ENCODE assay signal across 28 mouse cellular contexts in the genomic region with DNA sequence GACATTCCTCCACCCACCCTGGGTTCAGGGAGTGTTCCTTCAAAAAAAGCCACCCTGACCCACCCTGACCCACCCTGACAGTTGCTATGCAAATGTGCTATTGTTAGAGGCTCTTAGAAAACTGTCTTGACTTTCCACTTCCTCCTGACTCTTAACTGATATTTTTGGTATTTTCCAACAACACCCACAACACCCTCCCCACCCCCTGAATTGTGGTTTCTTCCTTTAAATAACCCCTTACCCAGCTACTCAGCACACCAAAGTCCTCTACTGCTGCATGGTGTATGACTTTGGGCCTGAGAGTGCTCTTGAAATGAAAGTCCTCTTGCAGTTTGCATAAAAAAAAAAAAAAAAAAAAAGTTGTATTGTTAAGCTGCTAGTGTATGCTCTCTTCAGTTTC.
DNase-seq lines count a peak whose midpoint lies in the region; ATAC-seq and TF ChIP-seq lines count a peak whose summit lies in the region.
"Had no signal": no experiment of that assay in that cellular context is flagged by ENCODE, and none has a peak within 500 bp of the region (broad histone marks: within the 10 kb centered on the region; RNA-seq: fewer than 3 reads in every experiment).

No protein-coding gene starts in this region.

- H3K79me2 ChIP-seq in CH12.LX (replicated peaks; ENCODE audit: control insufficient read depth, extremely low read depth, insufficient read depth, poor library complexity, severe bottlenecking), result no peaks in the 10 kb centered on the region

- H3K4me3 ChIP-seq in CH12.LX (replicated peaks in 1 of 3; ENCODE audit: low read depth in 2 of 3, low read length in 2 of 3, poor library complexity in 1 of 3) (no peak overlapping the region), ES-E14 (ENCODE audit: insufficient read depth in 1 of 2, low read depth in 1 of 2, low read length in 2 of 2, poor library complexity in 1 of 2, severe bottlenecking in 1 of 2) (no peak overlapping the region)
- no peak overlapping the region for H3K4me3 ChIP-seq in kidney, embryonic 16.5 days (ENCODE audit: low read length)
- H3K4me3 ChIP-seq: embryonic facial prominence, embryonic 13.5 days; embryonic facial prominence, embryonic 15.5 days; erythroblast, embryonic 14.5 days; forebrain, embryonic 10.5 days; forebrain, embryonic 12.5 days had no signal

- in situ Hi-C loops in CH12.LX (cut with MboI; ENCODE audit: low pct_ligation_motif_present, low pct_unique_long_range_greater_than_20kb, low sequenced_read_pairs), result no loop called here
- in situ Hi-C loops in ES-E14 (cut with MboI; ENCODE audit: low sequenced_read_pairs in 2 of 2, unreplicated experiment in 2 of 2), result no loop called here

- H3K9me3 ChIP-seq in CH12.LX (replicated peaks; ENCODE audit: low read length) (no peaks in the 10 kb centered on the region), ES-E14 (ENCODE audit: control insufficient read depth, insufficient read depth, low read depth, low read length) (no peaks in the 10 kb centered on the region)
- no peaks in the 10 kb centered on the region for H3K9me3 ChIP-seq in kidney, embryonic 16.5 days (ENCODE audit: low read length)
- H3K9me3 ChIP-seq: embryonic facial prominence, embryonic 13.5 days; embryonic facial prominence, embryonic 15.5 days; forebrain, embryonic 10.5 days; forebrain, embryonic 12.5 days had no signal

- H3K36me3 ChIP-seq in CH12.LX (replicated peaks in 1 of 2; ENCODE audit: control insufficient read depth in 1 of 2, insufficient read depth in 1 of 2, low read length in 1 of 2), result no peaks in the 10 kb centered on the region
- no peaks in the 10 kb centered on the region for H3K36me3 ChIP-seq in ES-E14 (ENCODE audit: control insufficient read depth, insufficient read depth, low read length, poor library complexity, severe bottlenecking)
- no peaks in the 10 kb centered on the region for H3K36me3 ChIP-seq in splenic B cell, adult 2 months (ENCODE audit: control insufficient read depth, insufficient read depth, low read length, poor library complexity, severe bottlenecking)
- H3K36me3 ChIP-seq in kidney, embryonic 16.5 days (ENCODE audit: insufficient read depth, low read length), result no peaks in the 10 kb centered on the region
- H3K36me3 ChIP-seq: embryonic facial prominence, embryonic 13.5 days; embryonic facial prominence, embryonic 15.5 days; forebrain, embryonic 10.5 days; forebrain, embryonic 12.5 days had no signal

- H3K4me1 ChIP-seq in CH12.LX (ENCODE audit: control insufficient read depth in 1 of 2, insufficient read depth in 2 of 2) (peaks cover 0 to 5% of the 10 kb centered on the region in 2 experiments; a peak in 1 of 4 replicates), ES-E14 (ENCODE audit: control insufficient read depth in 2 of 2, insufficient read depth in 2 of 2, low read length in 2 of 2, poor library complexity in 1 of 2) (no peaks in the 10 kb centered on the region)
- H3K4me1 ChIP-seq in kidney, embryonic 16.5 days (ENCODE audit: insufficient read depth, low read length), result no peaks in the 10 kb centered on the region
- H3K4me1 ChIP-seq: embryonic facial prominence, embryonic 13.5 days; embryonic facial prominence, embryonic 15.5 days; forebrain, embryonic 10.5 days; forebrain, embryonic 12.5 days had no signal

- H3K27me3 ChIP-seq in CH12.LX (replicated peaks), result no peaks in the 10 kb centered on the region
- H3K27me3 ChIP-seq in splenic B cell, adult 2 months (ENCODE audit: control insufficient read depth, insufficient read depth, low read length, poor library complexity, severe bottlenecking), result no peaks in the 10 kb centered on the region
- H3K27me3 ChIP-seq in kidney, embryonic 16.5 days (ENCODE audit: insufficient read depth, low read length), result no peaks in the 10 kb centered on the region
- H3K27me3 ChIP-seq: embryonic facial prominence, embryonic 13.5 days; embryonic facial prominence, embryonic 15.5 days; forebrain, embryonic 12.5 days; Patski had no signal

- dilution Hi-C loops in CH12.LX (cut with MboI; ENCODE audit: extremely low pct_ligation_motif_present, extremely low pct_unique_long_range_greater_than_20kb, low sequenced_read_pairs), result no loop called here

- TF ChIP-seq CTCF in CH12.LX (conservative IDR thresholded peaks at IDR 0.05 in 1 of 2, IDR thresholded peaks at IDR 0.05 in 1 of 2; ENCODE audit: low read depth in 2 of 2, low read length in 2 of 2), result no peak

- TF ChIP-seq RAD21 in CH12.LX (IDR thresholded peaks at IDR 0.05; ENCODE audit: low read depth, low read length), result peak; percentile 4

- no peak for TF ChIP-seq POLR2A in CH12.LX (IDR thresholded peaks at IDR 0.05; ENCODE audit: low read depth, low read length)

- H3K9ac ChIP-seq in CH12.LX (ENCODE audit: insufficient read depth, low read depth) (no peak overlapping the region), ES-E14 (ENCODE audit: insufficient read depth, low read depth, low read length, poor library complexity, severe bottlenecking) (no peak overlapping the region)
- no peak overlapping the region for H3K9ac ChIP-seq in kidney, embryonic 16.5 days (replicated peaks; ENCODE audit: low read length)
- H3K9ac ChIP-seq: embryonic facial prominence, embryonic 13.5 days; embryonic facial prominence, embryonic 15.5 days; forebrain, embryonic 12.5 days had no signal

- H3K27ac ChIP-seq in CH12.LX (ENCODE audit: insufficient read depth, low read depth) (no peak overlapping the region), ES-E14 (ENCODE audit: insufficient read depth, low read depth, low read length, poor library complexity, severe bottlenecking) (no peak overlapping the region)
- H3K27ac ChIP-seq in kidney, embryonic 16.5 days (ENCODE audit: low read length), result no peak overlapping the region
- H3K27ac ChIP-seq: embryonic facial prominence, embryonic 13.5 days; embryonic facial prominence, embryonic 15.5 days; forebrain, embryonic 10.5 days; forebrain, embryonic 12.5 days had no signal

- H3K4me2 ChIP-seq in CH12.LX (ENCODE audit: insufficient read depth, low read depth, poor library complexity, severe bottlenecking), result no peak overlapping the region
- no peak overlapping the region for H3K4me2 ChIP-seq in kidney, embryonic 16.5 days (replicated peaks; ENCODE audit: low read depth, low read length)
- H3K4me2 ChIP-seq: embryonic facial prominence, embryonic 13.5 days; embryonic facial prominence, embryonic 15.5 days; forebrain, embryonic 12.5 days had no signal

- DNase-seq in CH12.LX (ENCODE audit: extremely low read depth) (peak; percentile 71), ES-E14 (ENCODE audit: low read depth, low spot score) (no peak), R1 (ENCODE audit: low read depth, low spot score) (peak; percentile 43)
- peak; percentile 1 for DNase-seq in splenic B cell, adult 2 months (ENCODE audit: low read depth, low spot score)
- DNase-seq in layer of hippocampus, adult 9-10 months (ENCODE audit: low spot score), result no peak
- DNase-seq: adrenal gland, adult 2 months; adrenal gland, postnatal 10 days; adrenal gland, postnatal 36 days; B cell, adult 2 months; cerebellum, adult 11 months; cerebellum, adult 18-20 months; cerebellum, adult 8-10 months; cerebellum, adult 9-11 months; cerebellum, postnatal 14 days; cerebellum, postnatal 36 days; embryo, embryonic 11 days had no signal

- ATAC-seq in cerebellum, adult (ENCODE audit: insufficient number of reproducible peaks, low FRiP score, low TSS enrichment), result no peak
- no peak for ATAC-seq in kidney, embryonic 16.5 days (ENCODE audit: low FRiP score, low TSS enrichment)
- ATAC-seq: activated CD4-positive, CD25-positive, alpha-beta regulatory T cell, adult 4 months; CD4-positive, CD25-positive, alpha-beta regulatory T cell, adult 4 months; forebrain, embryonic 14.5 days; forebrain, embryonic 16.5 days; Patski had no signal

- TF ChIP-seq EP300 in CH12.LX (IDR thresholded peaks at IDR 0.05; ENCODE audit: low read length), result peak; percentile 39; the same call in 1 of the 2 replicates

TF ChIP-seq in CH12.LX, 34 proteins besides CTCF, POLR2A, EP300 and RAD21:
- TF ChIP-seq MEF2A (IDR thresholded peaks at IDR 0.05; ENCODE audit: borderline replicate concordance, low read depth, low read length) (peak; percentile 76), ETS1 (conservative IDR thresholded peaks at IDR 0.05; ENCODE audit: low read depth, low read length) (0 out of 2 replicates have a peak, but pooled peaks have one; percentile 15), BHLHE40 (IDR thresholded peaks at IDR 0.05; ENCODE audit: low read depth, low read length) (peak; percentile 11; the same call in 1 of the 2 replicates), NELFE (IDR thresholded peaks at IDR 0.05; ENCODE audit: low read depth, low read length) (no peak), ZMIZ1 (IDR thresholded peaks at IDR 0.05; ENCODE audit: low read depth, low read length) (no peak), PAX5 (IDR thresholded peaks at IDR 0.05; ENCODE audit: low read length) (no peak), RCOR1 (conservative IDR thresholded peaks at IDR 0.05; ENCODE audit: low read depth, low read length) (no peak), ZNF384 (IDR thresholded peaks at IDR 0.05; ENCODE audit: low read depth, low read length) (peak; percentile 82)
TF ChIP-seq in CH12.LX: peak in this region for 4.

TF ChIP-seq in ES-E14, 5 proteins besides CTCF, POLR2A, EP300 and RAD21:
- TF ChIP-seq CHD2 (IDR thresholded peaks at IDR 0.05; ENCODE audit: low read depth, low read length) (no peak), ZNF384 (IDR thresholded peaks at IDR 0.05; ENCODE audit: low read depth, low read length) (0 out of 2 replicates have a peak, but pooled peaks have one; percentile 37)
TF ChIP-seq in ES-E14: peak in this region for 1.

Comparison
In these comparisons a context has a peak if more than half of its experiments do, and no peak if none do; other contexts are left out.
1. DNase-seq: peak in CH12.LX (single experiment), R1 (single experiment) and splenic B cell, adult 2 months (single experiment); none in ES-E14 (single experiment) and layer of hippocampus, adult 9-10 months (single experiment).